Mouse (Mus musculus): ENCODE measurements at regions not wholly inside any gene's neighbourhood (a gene's known extent, or its start where the extent isn't known, plus 50 kb on each side); places are given as distances from the start of the nearest gene placed in this dataset.

DNA sequence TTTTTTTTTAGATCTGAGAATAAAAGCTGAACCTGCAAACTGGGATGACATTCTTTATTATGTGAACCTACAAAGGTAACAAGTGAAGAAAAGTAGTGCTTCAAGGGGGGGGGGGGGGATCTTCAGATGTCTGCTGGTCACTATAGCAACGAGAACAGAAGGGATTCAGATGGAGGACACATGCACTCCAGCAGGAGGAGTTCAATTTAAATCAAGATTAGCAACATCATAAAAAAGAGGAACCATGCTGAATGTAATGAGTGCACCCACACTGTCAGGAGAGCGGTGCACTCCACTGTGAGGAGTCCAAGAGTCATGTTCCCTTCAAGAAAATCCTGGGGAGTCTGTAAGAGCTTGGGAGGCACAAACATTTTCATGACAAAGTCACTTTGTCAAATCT lies 574.7 kb downstream of the Cntn3 start:
- no peak for TF ChIP-seq CHD2 (IDR thresholded peaks at IDR 0.05; ENCODE audit: low read depth, low read length)
- TF ChIP-seq ZC3H11A (IDR thresholded peaks at IDR 0.05; ENCODE audit: borderline replicate concordance, low read depth, low read length), result no peak
- TF ChIP-seq HCFC1 (IDR thresholded peaks at IDR 0.05; ENCODE audit: borderline replicate concordance, insufficient read depth, low read length), result no peak
- TF ChIP-seq MAFK (IDR thresholded peaks at IDR 0.05; ENCODE audit: insufficient read depth, low read depth, low read length), result no peak

Measured in ES-E14 (cell line).